Mouse (Mus musculus) kidney, postnatal 0 days (tissue): ENCODE measurements around the gene Gm14137. TPM values are rescaled to one million over a fixed set of nuclear protein-coding genes. Genes with fewer than 3 reads are reported as not detected.

Experiments used
- ATAC-seq: fragments of 200-750 bp; cut with Nextera tagmentation; replicated peaks from 2 replicates; pipeline ENCODE4 v1.8.0; 2017; ENCODE audit warnings: low read depth, moderate number of reproducible peaks, moderate TSS enrichment, moderate library complexity; ENCODE audit not compliant: low FRiP score
- DNase-seq: peaks from one replicate; pipeline ENCODE4 v3.0.0-alpha.2; 2016; ENCODE audit warnings: low spot score
- H3K27ac ChIP-seq: fragments of 300-500 bp; sonication (generic); 2 replicates; pipeline ENCODE4 v1.5.1; 2014; ENCODE audit warnings: mild to moderate bottlenecking
- H3K27me3 ChIP-seq: fragments of 300-500 bp; sonication (generic); 2 replicates; pipeline ENCODE4 v1.6.1; 2014; ENCODE audit warnings: low read length, mixed read lengths; ENCODE audit not compliant: insufficient read depth
- H3K36me3 ChIP-seq: fragments of 300-500 bp; sonication (generic); 2 replicates; pipeline ENCODE4 v1.6.1; 2014; ENCODE audit warnings: low read length, mixed read lengths; ENCODE audit not compliant: insufficient read depth
- H3K4me1 ChIP-seq: fragments of 300-500 bp; sonication (generic); replicated peaks from 2 replicates; pipeline ENCODE4 v1.6.1; 2014; ENCODE audit warnings: antibody characterized with exemption, low read length, mixed read lengths; ENCODE audit not compliant: insufficient read depth
- H3K4me2 ChIP-seq: fragments of 300-500 bp; sonication (generic); 2 replicates; pipeline ENCODE4 v1.6.1; 2014; ENCODE audit warnings: mild to moderate bottlenecking, low read length, moderate library complexity, mixed read lengths
- H3K4me3 ChIP-seq: fragments of 300-500 bp; sonication (generic); replicated peaks from 2 replicates; pipeline ENCODE4 v1.5.1; 2014; ENCODE audit warnings: low read depth, low read length
- H3K9ac ChIP-seq: fragments of 300-500 bp; sonication (generic); 2 replicates; pipeline ENCODE4 v1.6.1; 2014; ENCODE audit warnings: low read depth, low read length
- H3K9me3 ChIP-seq: fragments of 300-500 bp; sonication (generic); replicated peaks from 2 replicates; pipeline ENCODE4 v1.6.1; 2016; ENCODE audit warnings: low read length, inconsistent platforms, mixed read lengths
- CTCF ChIP-seq: IDR thresholded peaks from 2 replicates; pipeline ENCODE4 v1.5.1; 2016; ENCODE audit warnings: antibody characterized with exemption, low read depth, mild to moderate bottlenecking, moderate library complexity
- WGBS: fragments of 180-500 bp; shearing (Covaris S2); extraction: QIAGEN DNeasy Blood & Tissue Kit; methylation state at CpG from one replicate; pipeline ENCODE4 v1.1.7; 2014; 5-methylcytosine and 5-hydroxymethylcytosine counted together
- polyA plus RNA-seq: library from polyadenylated mRNA; unstranded; fragments of >200 nt; fragmentation: Nextera tagmentation; extraction: Ambion mirVana; gene quantifications from 2 replicates; pipeline ENCODE4 v1.2.1, GENCODE M21; 2015

Gene Gm14137
- polyA plus RNA-seq, 1 experiment from 2014 or later, result 0.33 TPM

DNA sequence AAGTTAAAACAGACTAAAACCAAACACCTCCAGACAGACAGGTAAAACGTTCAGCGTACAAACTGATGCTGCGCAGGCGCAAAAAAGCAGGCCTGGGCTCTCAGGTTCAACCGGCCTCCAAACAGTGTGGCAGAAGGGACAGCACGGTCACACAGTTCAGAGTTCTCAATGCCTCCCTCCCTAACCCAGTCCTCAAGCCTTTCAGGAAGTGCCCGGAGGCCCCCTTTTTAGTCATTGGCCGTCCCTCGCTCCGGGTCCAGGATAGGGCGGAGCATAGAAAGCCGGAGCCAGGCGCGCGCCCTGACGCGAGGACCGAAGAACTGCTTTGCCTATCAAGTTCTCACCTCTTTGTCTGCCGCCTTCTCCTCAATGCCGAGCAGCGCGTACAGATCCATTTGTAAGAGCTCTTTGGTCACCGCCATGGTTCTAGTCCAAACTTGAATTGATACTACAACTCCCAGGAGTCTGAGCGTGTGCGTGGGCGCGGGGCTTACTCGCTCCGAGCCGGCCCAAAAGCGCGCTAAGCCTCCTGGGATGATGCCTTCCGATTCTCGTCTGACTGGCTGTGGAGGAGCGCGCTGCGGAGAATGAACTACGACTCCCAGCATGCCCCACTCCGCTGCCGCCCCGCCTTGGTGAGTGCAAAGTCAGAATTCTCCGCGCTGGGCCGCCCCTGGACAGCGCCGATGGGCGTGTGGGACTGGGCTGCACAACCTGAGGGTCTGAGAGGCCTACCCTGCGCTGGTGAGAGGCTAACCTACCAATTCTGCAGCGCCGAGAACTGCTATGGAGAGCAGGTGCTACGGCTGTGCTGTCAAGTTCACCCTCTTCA lies 34.3 kb downstream of the Gm14137 start, which contains the start of the genes Zfyve19 and Dnajc17:
Gene Zfyve19 (plus strand): TSS at position 274 of the 832 bp plus-strand sequence.
Gene Dnajc17 (minus strand): TSS at position 452 of the 832 bp plus-strand sequence.
- H3K4me1 ChIP-seq, result peaks cover 6% of the 10 kb centered on the region; the same call in 1 of the 2 replicates
- H3K4me2 ChIP-seq, result peak within 1 kb of the TSS; percentile 70
- under 1% methylated on average over 51 of the region's 51 CpGs for WGBS
- peak within 1 kb of the TSS; percentile 78 for H3K4me3 ChIP-seq
- peak within 1 kb of the TSS; percentile 71 for H3K9ac ChIP-seq
- H3K9me3 ChIP-seq, result no peaks in the 10 kb centered on the region
- no peaks in the 10 kb centered on the region for H3K27me3 ChIP-seq
- ATAC-seq (peak; percentile 95), DNase-seq (peak; percentile 99)
- peaks cover 29% of the 10 kb centered on the region; the same call in 1 of the 2 replicates for H3K36me3 ChIP-seq
- TF ChIP-seq CTCF, result no peak
- H3K27ac ChIP-seq, result peak within 1 kb of the TSS; percentile 89

DNA sequence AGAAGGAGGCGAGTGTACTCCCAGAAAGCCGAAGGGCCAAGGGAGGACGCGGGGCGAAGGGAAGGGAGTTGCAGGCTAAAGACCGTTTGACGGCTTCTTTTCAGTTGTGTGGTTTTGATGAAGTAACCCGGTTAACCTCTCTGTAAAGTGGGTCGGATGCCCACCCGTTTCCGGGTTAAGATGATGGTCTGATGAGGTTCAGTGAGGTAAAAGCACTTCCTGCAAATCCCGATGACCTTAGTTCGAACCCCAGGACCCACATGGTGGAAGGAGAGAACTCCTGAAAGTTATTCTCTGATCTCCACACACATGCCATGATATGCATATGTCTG lies 34.8 kb downstream of the Gm14137 start:
- TF ChIP-seq CTCF, result no peak
- Histone ChIP-seq H3K27ac (peak overlapping the region; percentile 89), H3K4me3 (peak overlapping the region; percentile 78), H3K27me3 (no peaks in the 10 kb centered on the region), H3K36me3 (peaks cover 32% of the 10 kb centered on the region; the same call in 1 of the 2 replicates), H3K9me3 (no peaks in the 10 kb centered on the region), H3K4me1 (peaks cover 6% of the 10 kb centered on the region; the same call in 1 of the 2 replicates), H3K9ac (peak overlapping the region; percentile 67), H3K4me2 (peak overlapping the region; percentile 70)
- WGBS, result 2% methylated on average over 13 of the region's 13 CpGs
- DNase-seq, result no peak
- ATAC-seq, result no peak

Other genes starting within 250 kb of the Gm14137 start
- gene Chst14, start 248.0 kb upstream of the Gm14137 start, polyA plus RNA-seq, result 23.9 and 25.1 TPM in 2 replicates
- 29.9 and 30.1 TPM in 2 replicates for gene Ccdc32, start 145.1 kb upstream of the Gm14137 start, polyA plus RNA-seq
- 2.8 and 3.1 TPM in 2 replicates for gene Rpusd2, start 139.7 kb upstream of the Gm14137 start, polyA plus RNA-seq
- 25.6 and 26.0 TPM in 2 replicates for gene Knl1, start 127.4 kb upstream of the Gm14137 start, polyA plus RNA-seq
- gene Rad51, start 61.7 kb upstream of the Gm14137 start, polyA plus RNA-seq, result 17.0 and 22.4 TPM in 2 replicates
- 35.0 and 36.2 TPM in 2 replicates for gene Rmdn3, start 17.5 kb upstream of the Gm14137 start, polyA plus RNA-seq
- 33.9 and 35.0 TPM in 2 replicates for gene Gchfr, start 6.7 kb upstream of the Gm14137 start, polyA plus RNA-seq
- gene Zfyve19, start 34.1 kb downstream of the Gm14137 start, polyA plus RNA-seq, result 41.9 and 44.0 TPM in 2 replicates
- 15.1 and 16.8 TPM in 2 replicates for gene Dnajc17, start 34.3 kb downstream of the Gm14137 start, polyA plus RNA-seq
- 1.0 and 1.5 TPM in 2 replicates for gene Ppp1r14d, start 55.4 kb downstream of the Gm14137 start, polyA plus RNA-seq
- 62.3 and 62.7 TPM in 2 replicates for gene Spint1, start 62.9 kb downstream of the Gm14137 start, polyA plus RNA-seq
- 3.5 and 3.6 TPM in 2 replicates for gene Rhov, start 96.8 kb downstream of the Gm14137 start, polyA plus RNA-seq
- gene Vps18, start 114.2 kb downstream of the Gm14137 start, polyA plus RNA-seq, result 13.4 and 15.0 TPM in 2 replicates
- gene Dll4, start 151.3 kb downstream of the Gm14137 start, polyA plus RNA-seq, result 7.9 and 8.4 TPM in 2 replicates
- gene Chac1, start 176.7 kb downstream of the Gm14137 start, polyA plus RNA-seq, result 0.64 and 0.83 TPM in 2 replicates